In genomic region chr2:143306571-143306925, GRCm38 (mm10) we compare ENCODE assay signal across 25 mouse cellular contexts.
DNase-seq lines count a peak whose midpoint lies in the region; ATAC-seq and TF ChIP-seq lines count a peak whose summit lies in the region.
"Had no signal": no experiment of that assay in that cellular context is flagged by ENCODE, and none has a peak within 500 bp of the region (broad histone marks: within the 10 kb centered on the region; RNA-seq: fewer than 3 reads in every experiment).

No protein-coding gene starts in this region.

- DNase-seq in hindbrain, embryonic 14.5 days (ENCODE audit: low spot score) = no peak
- peak; percentile 31 for DNase-seq in brain, embryonic 14.5 days (ENCODE audit: low read depth)
- DNase-seq in layer of hippocampus, postnatal 36 days = no peak
- DNase-seq in kidney, adult 9 months = no peak
- DNase-seq: adrenal gland, postnatal 25 days; B cell, adult 2 months; cerebellum, adult 18-20 months; gastrocnemius, postnatal 25 days; heart, adult 18-20 months; heart, postnatal 36 days; kidney, adult 11 months; kidney, postnatal 36 days; lung, postnatal 36 days; thymus, adult 2 months; thymus, postnatal 36 days had no signal

- H3K9me3 ChIP-seq in hindbrain, embryonic 14.5 days (ENCODE audit: control insufficient read depth, low read length) = no peaks in the 10 kb centered on the region
- no peaks in the 10 kb centered on the region for H3K9me3 ChIP-seq in hindbrain, embryonic 12.5 days (replicated peaks)
- no peaks in the 10 kb centered on the region for H3K9me3 ChIP-seq in forebrain, embryonic 16.5 days (ENCODE audit: control insufficient read depth, low read length)
- H3K9me3 ChIP-seq in midbrain, embryonic 16.5 days (replicated peaks; ENCODE audit: control insufficient read depth, low read length, poor library complexity, severe bottlenecking) = no peaks in the 10 kb centered on the region
- H3K9me3 ChIP-seq: kidney, embryonic 15.5 days; limb, embryonic 13.5 days had no signal

- peaks cover 14% of the 10 kb centered on the region; the same call in 1 of the 2 replicates for H3K4me1 ChIP-seq in hindbrain, embryonic 14.5 days (replicated peaks; ENCODE audit: control insufficient read depth, insufficient read depth, low read length)
- no peaks in the 10 kb centered on the region for H3K4me1 ChIP-seq in hindbrain, embryonic 12.5 days
- peaks cover 9% of the 10 kb centered on the region for H3K4me1 ChIP-seq in forebrain, embryonic 16.5 days (replicated peaks; ENCODE audit: control insufficient read depth, insufficient read depth, low read length)
- H3K4me1 ChIP-seq in midbrain, embryonic 16.5 days (ENCODE audit: control insufficient read depth, insufficient read depth, low read length) = peaks cover 7% of the 10 kb centered on the region
- H3K4me1 ChIP-seq: kidney, embryonic 15.5 days; limb, embryonic 13.5 days had no signal

- no peaks in the 10 kb centered on the region for H3K27me3 ChIP-seq in hindbrain, embryonic 14.5 days (ENCODE audit: control insufficient read depth, insufficient read depth, low read length)
- no peaks in the 10 kb centered on the region for H3K27me3 ChIP-seq in hindbrain, embryonic 12.5 days
- H3K27me3 ChIP-seq in forebrain, embryonic 16.5 days (replicated peaks; ENCODE audit: control insufficient read depth, insufficient read depth, low read length) = no peaks in the 10 kb centered on the region
- no peaks in the 10 kb centered on the region for H3K27me3 ChIP-seq in midbrain, embryonic 16.5 days (ENCODE audit: control insufficient read depth, insufficient read depth, low read depth, low read length)
- H3K27me3 ChIP-seq: kidney, embryonic 15.5 days; limb, embryonic 13.5 days had no signal

- no peak for TF ChIP-seq CTCF in brain, embryonic 14.5 days (IDR thresholded peaks at IDR 0.05; ENCODE audit: borderline replicate concordance, extremely low read depth, insufficient read depth, insufficient read length)

- no peak for TF ChIP-seq POLR2A in brain, embryonic 14.5 days (IDR thresholded peaks at IDR 0.05; ENCODE audit: borderline replicate concordance, extremely low read depth, insufficient read depth, insufficient read length, poor library complexity, severe bottlenecking)

- no peak overlapping the region for H3K4me2 ChIP-seq in hindbrain, embryonic 14.5 days (replicated peaks)
- H3K4me2 ChIP-seq in hindbrain, embryonic 12.5 days (replicated peaks) = no peak overlapping the region
- H3K4me2 ChIP-seq in forebrain, embryonic 16.5 days (ENCODE audit: low read length) = no peak overlapping the region
- H3K4me2 ChIP-seq in midbrain, embryonic 16.5 days (ENCODE audit: low read length) = no peak overlapping the region
- H3K4me2 ChIP-seq: heart, embryonic 11.5 days; kidney, embryonic 15.5 days; limb, embryonic 13.5 days; liver, embryonic 11.5 days had no signal

- ATAC-seq in hindbrain, embryonic 14.5 days (ENCODE audit: low FRiP score) = no peak
- ATAC-seq in hindbrain, embryonic 12.5 days (ENCODE audit: low FRiP score) = no peak
- ATAC-seq in forebrain, embryonic 16.5 days = peak; percentile 14; the same call in 1 of the 2 replicates
- ATAC-seq in midbrain, embryonic 16.5 days = peak; percentile 59; the same call in 1 of the 2 replicates
- ATAC-seq: inflammation-experienced regulatory T-cells, adult 6 months had no signal

- 70% methylated on average over 2 of the region's 2 CpGs for WGBS in hindbrain, embryonic 14.5 days
- 74% methylated on average over 2 of the region's 2 CpGs for WGBS in hindbrain, embryonic 12.5 days
- 70% methylated on average over 2 of the region's 2 CpGs for WGBS in forebrain, embryonic 16.5 days
- 66% methylated on average over 2 of the region's 2 CpGs for WGBS in midbrain, embryonic 16.5 days

- H3K27ac ChIP-seq in hindbrain, embryonic 14.5 days = peak overlapping the region; percentile 71
- no peak overlapping the region for H3K27ac ChIP-seq in hindbrain, embryonic 12.5 days
- H3K27ac ChIP-seq in forebrain, embryonic 16.5 days (ENCODE audit: low read length) = no peak overlapping the region; the same call in 1 of the 2 replicates
- peak overlapping the region; percentile 66 for H3K27ac ChIP-seq in midbrain, embryonic 16.5 days (ENCODE audit: low read length)
- H3K27ac ChIP-seq: kidney, embryonic 15.5 days; layer of hippocampus, adult 2 months; limb, embryonic 13.5 days had no signal

- H3K4me3 ChIP-seq in hindbrain, embryonic 14.5 days (replicated peaks; ENCODE audit: low read length) = no peak overlapping the region
- no peak overlapping the region for H3K4me3 ChIP-seq in hindbrain, embryonic 12.5 days
- H3K4me3 ChIP-seq in forebrain, embryonic 16.5 days (replicated peaks; ENCODE audit: low read length) = no peak overlapping the region
- H3K4me3 ChIP-seq in midbrain, embryonic 16.5 days (ENCODE audit: low read depth, low read length) = no peak overlapping the region
- H3K4me3 ChIP-seq: erythroblast, embryonic 14.5 days; kidney, embryonic 15.5 days; layer of hippocampus, adult 2 months; limb, embryonic 13.5 days had no signal

- no peaks in the 10 kb centered on the region for H3K36me3 ChIP-seq in hindbrain, embryonic 14.5 days (replicated peaks; ENCODE audit: control insufficient read depth, insufficient read depth)
- H3K36me3 ChIP-seq in hindbrain, embryonic 12.5 days = no peaks in the 10 kb centered on the region
- no peaks in the 10 kb centered on the region for H3K36me3 ChIP-seq in forebrain, embryonic 16.5 days (ENCODE audit: control insufficient read depth, insufficient read depth)
- H3K36me3 ChIP-seq in midbrain, embryonic 16.5 days (ENCODE audit: control insufficient read depth, insufficient read depth, low read length) = no peaks in the 10 kb centered on the region
- H3K36me3 ChIP-seq: kidney, embryonic 15.5 days; limb, embryonic 13.5 days had no signal

- H3K9ac ChIP-seq in hindbrain, embryonic 14.5 days = no peak overlapping the region
- H3K9ac ChIP-seq in hindbrain, embryonic 12.5 days = no peak overlapping the region
- no peak overlapping the region for H3K9ac ChIP-seq in forebrain, embryonic 16.5 days (replicated peaks; ENCODE audit: low read depth, low read length)
- no peak overlapping the region for H3K9ac ChIP-seq in midbrain, embryonic 16.5 days (ENCODE audit: low read depth, low read length)
- H3K9ac ChIP-seq: kidney, embryonic 15.5 days; limb, embryonic 13.5 days had no signal

Comparison
In these comparisons a context has a peak if more than half of its experiments do, and no peak if none do; other contexts are left out.
1. H3K27ac ChIP-seq: peak in hindbrain, embryonic 14.5 days (single experiment) and midbrain, embryonic 16.5 days (single experiment); none in hindbrain, embryonic 12.5 days (single experiment) and forebrain, embryonic 16.5 days (single experiment).
2. ATAC-seq: peak in forebrain, embryonic 16.5 days (single experiment) and midbrain, embryonic 16.5 days (single experiment); none in hindbrain, embryonic 14.5 days (single experiment) and hindbrain, embryonic 12.5 days (single experiment).